Mouse (Mus musculus) bone marrow, adult 2 months (tissue): Measurements from ENCODE around the gene Vmn2r89. TPM values are rescaled to one million over a fixed set of nuclear protein-coding genes. Genes with fewer than 3 reads are reported as not detected.

ENCODE experiments used
- H3K27ac ChIP-seq: fragments of 200-500 bp; 2 replicates; pipeline ENCODE4 v1.5.1; 2012; ENCODE audit warnings: low read depth, mild to moderate bottlenecking, control low read depth, inconsistent platforms, low read length; ENCODE audit not compliant: control insufficient read depth, poor library complexity, insufficient read depth
- H3K4me1 ChIP-seq: fragments of 200-500 bp; 2 replicates; pipeline ENCODE4 v1.6.1; 2011; ENCODE audit warnings: low read length; ENCODE audit not compliant: control insufficient read depth, insufficient read depth
- H3K4me3 ChIP-seq: fragments of 200-500 bp; replicated peaks from 2 replicates; pipeline ENCODE3; 2011; ENCODE audit warnings: mild to moderate bottlenecking, low read depth, low read length, control low read depth; ENCODE audit not compliant: control insufficient read depth
- CTCF ChIP-seq: fragments of 200-500 bp; IDR thresholded peaks from 2 replicates; pipeline ENCODE4 v1.5.1; 2011; ENCODE audit warnings: low read length, control low read depth; ENCODE audit not compliant: control insufficient read depth, insufficient read depth
- POLR2A ChIP-seq: fragments of 200-500 bp; IDR thresholded peaks from 2 replicates; pipeline ENCODE4 v1.6.1; 2011; ENCODE audit warnings: low read depth, mild to moderate bottlenecking, control low read depth, low read length, borderline replicate concordance; ENCODE audit not compliant: control insufficient read depth
- WGBS: fragments of 180-500 bp; shearing (Covaris S2); methylation state at CpG from one replicate; pipeline ENCODE4 v1.1.7; 2018; 5-methylcytosine and 5-hydroxymethylcytosine counted together
- polyA plus RNA-seq: library from polyadenylated mRNA; stranded (reverse); fragments of >200 nt; gene quantifications from 2 replicates; pipeline ENCODE4 v1.2.4, GENCODE M21; 2011; ENCODE audit warnings: low replicate concordance; ENCODE audit not compliant: missing spikeins, insufficient read depth, insufficient read length

Gene Vmn2r89
- polyA plus RNA-seq, 1 experiment: not detected

DNA sequence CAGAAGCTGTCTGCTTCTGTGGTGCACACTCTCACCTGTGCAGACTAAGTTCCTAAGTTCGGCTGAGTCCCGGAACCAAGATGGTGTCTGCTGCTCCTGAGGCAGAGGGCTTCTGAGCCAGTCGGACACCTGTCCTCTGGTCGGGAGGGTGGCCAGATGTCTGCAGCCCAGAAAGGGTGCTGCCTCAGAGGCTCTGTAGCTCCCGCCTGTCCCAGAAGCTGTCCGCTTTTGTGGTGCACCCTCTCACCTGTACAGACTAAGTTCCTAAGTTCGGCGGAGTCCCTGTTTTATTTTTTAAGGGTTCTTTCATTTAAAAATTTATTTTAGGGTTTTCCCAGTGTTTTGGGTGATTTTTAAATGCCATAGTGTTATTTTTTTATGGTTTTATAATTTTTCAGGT lies 55.8 kb downstream of the Vmn2r89 start:
- H3K4me3 ChIP-seq: no peak overlapping the region
- TF ChIP-seq POLR2A (no peak), CTCF (no peak)
- H3K27ac ChIP-seq: no peak overlapping the region
- H3K4me1 ChIP-seq: no peaks in the 10 kb centered on the region
- 85% methylated on average over 8 of the region's 8 CpGs for WGBS

Other genes starting within 250 kb of the Vmn2r89 start
- gene Ear14, start 248.5 kb upstream of the Vmn2r89 start, polyA plus RNA-seq: not detected in 2 replicates
- gene Rnase2a, start 195.7 kb upstream of the Vmn2r89 start, polyA plus RNA-seq: 1.5 TPM in 1 of 2 replicates, not detected in the other
- not detected in 2 replicates for gene Gm7247, start 90.1 kb upstream of the Vmn2r89 start, polyA plus RNA-seq
- gene Vmn2r88, start 41.0 kb upstream of the Vmn2r89 start, polyA plus RNA-seq: not detected in 2 replicates
- not detected in 2 replicates for gene Gm5622, start 100.9 kb downstream of the Vmn2r89 start, polyA plus RNA-seq
- not detected in 2 replicates for gene Gm17175, start 122.2 kb downstream of the Vmn2r89 start, polyA plus RNA-seq
- not detected in 2 replicates for gene Gm17174, start 140.3 kb downstream of the Vmn2r89 start, polyA plus RNA-seq
- gene Gm17078, start 159.5 kb downstream of the Vmn2r89 start, polyA plus RNA-seq: not detected in 2 replicates
- gene Gm4181, start 183.8 kb downstream of the Vmn2r89 start, polyA plus RNA-seq: not detected in 2 replicates
- gene Gm17079, start 243.6 kb downstream of the Vmn2r89 start, polyA plus RNA-seq: not detected in 2 replicates